Mouse (Mus musculus): ENCODE results near the gene Adora2a.
"Not testable (repeated sequence)": the region's sequence is repeated elsewhere in the genome, so short reads cannot be mapped to it uniquely, and the experiment has no call there.

Adora2a gene

DNA sequence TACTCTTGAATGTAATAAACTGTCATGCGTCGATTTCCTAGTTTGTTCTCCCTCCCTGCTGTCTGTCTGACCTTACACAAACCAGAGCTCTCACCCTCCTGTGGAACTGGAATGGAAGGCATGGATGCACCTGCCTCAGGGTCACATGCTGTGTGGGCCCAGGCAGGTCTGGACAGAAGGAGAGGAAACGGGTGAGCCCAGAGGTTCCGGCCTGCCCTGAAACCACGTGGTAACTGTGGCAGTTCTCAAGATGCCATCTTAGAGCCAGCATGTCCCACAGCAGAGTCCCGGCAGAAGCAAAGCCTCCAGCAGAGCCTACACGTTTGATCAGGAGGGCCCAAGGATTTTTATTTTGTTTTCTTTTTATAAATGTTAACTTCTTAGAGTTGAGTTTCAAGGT is 4.3 kb upstream of the Adora2a start:
- DNase-seq (ENCODE audit: low read depth, low spot score): no peak

DNA sequence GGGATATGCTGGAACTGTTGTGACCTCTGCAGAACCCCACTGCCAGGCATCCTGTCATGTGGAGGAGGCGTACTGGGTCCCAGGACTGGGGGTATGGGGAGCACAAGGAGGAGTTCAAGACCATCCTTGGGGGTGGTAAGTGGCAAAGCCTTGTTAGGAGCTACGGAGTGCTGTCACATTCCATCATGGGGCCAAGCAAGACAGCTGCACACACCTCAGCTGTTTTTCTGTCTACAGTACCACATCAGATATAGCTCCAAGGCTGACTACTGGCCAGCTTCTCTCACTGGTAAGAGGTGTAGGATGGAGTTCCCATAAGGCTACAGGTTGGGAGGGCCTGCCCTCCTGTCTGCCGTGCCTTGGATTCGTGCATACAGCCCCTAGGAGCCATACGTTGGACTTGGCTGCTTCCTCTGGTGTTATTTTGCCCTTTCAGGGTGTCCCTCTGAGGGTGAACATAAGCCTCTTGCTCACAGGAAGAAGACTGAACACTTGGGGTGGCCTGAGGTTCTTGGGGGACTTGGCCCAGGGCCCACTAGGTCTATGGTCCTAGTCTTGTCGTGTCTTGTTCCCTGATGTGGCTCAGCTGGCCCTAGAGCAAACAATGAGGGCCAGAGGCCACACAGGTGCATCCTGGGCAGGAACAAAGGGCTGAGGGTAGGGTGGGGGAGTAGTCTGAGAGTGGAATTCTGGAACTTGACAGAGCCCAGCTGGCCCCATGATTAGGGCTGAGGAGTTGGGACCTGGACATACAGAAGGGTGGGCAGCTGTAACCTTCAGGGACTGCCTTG is 2.3 kb upstream of the Adora2a start:
- DNase-seq (ENCODE audit: low read depth, low spot score): no peak

DNA sequence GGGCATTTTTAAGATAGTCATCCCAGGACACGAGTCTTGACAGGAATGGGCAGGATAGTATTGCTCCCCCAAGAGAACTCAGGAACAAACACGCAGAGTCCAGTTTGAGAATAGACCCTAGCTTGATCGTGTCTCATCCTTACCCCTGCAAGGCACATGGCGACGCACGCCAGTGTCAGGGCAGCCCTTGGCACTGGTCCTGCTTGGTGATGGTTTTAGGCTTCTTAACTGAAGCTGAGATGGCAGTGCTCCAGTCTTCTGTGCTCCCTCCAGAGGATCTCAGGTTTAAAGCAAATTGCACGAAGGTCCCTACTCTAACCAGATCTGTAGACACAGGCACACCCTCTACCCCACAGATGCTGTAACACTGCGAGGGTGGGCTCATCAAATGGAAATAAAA is 921 bp upstream of the Adora2a start:
- no peak for DNase-seq (ENCODE audit: low read depth, low spot score)

DNA sequence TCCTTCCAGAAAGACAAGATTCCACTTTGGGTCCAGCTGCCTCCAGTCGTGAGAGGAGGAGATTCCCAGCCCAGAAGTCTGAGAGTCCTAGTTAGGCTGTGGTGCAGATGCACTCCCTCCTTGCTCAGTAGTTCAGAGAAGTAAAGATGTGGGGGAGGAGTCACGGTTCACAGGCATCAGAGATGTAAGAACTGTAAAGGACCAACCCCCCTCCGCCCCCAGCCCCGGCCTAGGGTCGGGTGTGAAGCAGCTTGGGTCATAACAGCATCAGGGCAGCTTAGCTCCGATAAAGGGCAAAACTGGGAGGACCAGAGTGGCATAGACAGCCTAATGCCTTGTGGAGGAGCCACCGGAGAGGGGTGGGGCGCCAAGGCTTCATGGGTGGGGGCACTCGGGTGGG is 205 bp upstream of the Adora2a start:
- no peak for DNase-seq (ENCODE audit: low read depth, low spot score)

DNA sequence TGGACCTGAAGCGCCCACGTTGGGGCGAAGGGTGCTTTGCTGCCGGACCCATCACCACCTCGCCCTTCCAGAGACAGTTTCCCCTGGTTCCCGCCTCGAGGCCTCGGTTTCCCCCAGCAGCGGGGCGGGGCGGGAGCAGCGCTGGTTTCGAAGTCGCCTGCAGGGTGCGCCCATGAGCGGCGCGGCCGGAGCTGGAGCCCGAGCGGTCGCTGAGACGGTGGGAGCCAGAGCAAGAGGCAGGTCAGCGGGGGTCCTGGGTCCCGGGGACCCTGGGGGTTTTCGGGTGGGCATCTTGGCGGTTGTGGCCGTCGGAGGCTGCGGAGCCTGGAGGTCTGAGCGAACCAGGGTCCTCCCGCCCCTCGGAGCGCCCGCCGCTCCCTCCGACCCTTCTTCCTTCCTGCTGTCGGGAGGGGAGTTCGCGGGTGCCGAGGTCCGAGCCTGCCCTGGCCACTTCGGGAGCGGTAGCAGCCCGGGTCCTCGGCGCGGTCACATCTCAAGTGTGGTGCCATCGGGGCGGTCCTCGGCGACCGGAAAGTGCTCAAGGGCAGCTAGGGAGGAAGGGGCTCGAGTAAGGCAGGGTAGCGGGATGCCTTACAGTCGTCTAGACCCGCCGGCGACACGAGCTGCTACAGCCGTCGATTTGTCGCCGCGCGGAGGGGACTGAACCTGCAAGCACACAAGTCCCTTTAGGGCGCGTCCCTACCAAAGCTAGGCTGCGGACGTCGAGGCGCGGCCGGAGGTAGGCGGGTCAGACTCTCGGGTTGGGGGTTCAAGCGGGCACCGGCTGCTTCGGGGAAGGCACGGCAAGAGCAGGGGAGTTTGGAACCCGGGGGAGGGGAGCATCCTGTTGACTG is 458 bp downstream of the Adora2a start:
- no peak for DNase-seq (ENCODE audit: low read depth, low spot score)

DNA sequence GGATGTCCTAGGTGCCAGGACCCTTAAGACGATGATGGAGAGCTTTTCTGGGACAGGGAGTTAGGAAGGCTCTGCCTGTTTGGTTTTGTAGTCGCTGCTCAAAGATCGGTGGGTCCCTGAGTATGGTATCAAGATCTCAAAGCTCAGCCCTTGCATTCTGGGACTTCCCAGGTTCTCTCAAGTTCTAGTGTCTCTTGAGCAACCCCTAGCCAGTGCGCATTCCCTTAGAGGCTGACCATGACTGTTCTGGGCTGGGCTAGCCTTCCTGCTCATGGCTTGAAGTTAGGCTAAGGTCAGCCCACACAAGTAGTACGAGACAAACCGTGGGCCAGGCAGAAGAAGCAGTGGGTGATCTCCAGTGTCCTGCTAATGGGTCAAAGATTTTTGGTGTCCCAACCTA is 1.5 kb downstream of the Adora2a start:
- DNase-seq (ENCODE audit: low read depth, low spot score): no peak

DNA sequence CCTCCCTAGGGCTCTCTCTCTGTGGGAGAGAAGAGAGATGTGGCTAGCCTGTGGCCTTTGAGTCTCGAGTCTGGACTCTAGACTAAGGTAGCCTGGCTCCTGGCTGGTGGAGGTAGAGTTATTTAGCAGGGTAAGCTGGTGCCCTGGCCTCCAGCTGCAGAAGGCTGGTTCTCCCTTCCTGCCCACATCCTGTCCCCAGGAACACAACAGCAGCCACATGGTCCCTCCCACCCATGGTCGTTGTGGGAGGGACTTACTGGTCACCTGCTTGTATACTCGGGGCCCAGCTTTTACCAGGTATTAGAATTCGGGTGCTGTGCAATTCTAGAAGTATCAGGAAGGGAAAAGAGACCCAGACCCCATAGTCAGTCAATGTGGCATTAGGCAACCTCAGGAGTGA is 3.6 kb downstream of the Adora2a start:
- no peak for DNase-seq (ENCODE audit: low read depth, low spot score)

DNA sequence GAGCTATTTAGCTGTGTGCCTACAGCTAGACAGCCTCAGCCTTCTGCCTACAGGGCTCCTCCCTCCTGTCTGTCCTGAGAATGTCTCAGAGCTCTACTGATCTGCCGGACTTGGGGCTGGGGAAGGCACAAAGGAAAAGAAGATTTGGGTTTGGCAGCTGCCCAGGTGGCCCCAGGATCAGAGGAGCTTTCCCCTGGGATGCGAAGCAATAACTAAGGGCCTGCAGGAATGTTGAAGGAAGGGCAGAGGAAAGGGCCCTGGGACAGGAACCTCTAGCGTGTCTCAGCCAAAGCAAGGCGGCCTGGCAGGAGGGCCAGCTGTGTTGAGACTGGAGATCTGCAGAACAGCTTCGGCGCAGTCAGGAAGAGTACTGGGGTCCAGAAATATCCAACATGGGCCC is 6.3 kb downstream of the Adora2a start:
- no peak for DNase-seq (ENCODE audit: low read depth, low spot score)

DNA sequence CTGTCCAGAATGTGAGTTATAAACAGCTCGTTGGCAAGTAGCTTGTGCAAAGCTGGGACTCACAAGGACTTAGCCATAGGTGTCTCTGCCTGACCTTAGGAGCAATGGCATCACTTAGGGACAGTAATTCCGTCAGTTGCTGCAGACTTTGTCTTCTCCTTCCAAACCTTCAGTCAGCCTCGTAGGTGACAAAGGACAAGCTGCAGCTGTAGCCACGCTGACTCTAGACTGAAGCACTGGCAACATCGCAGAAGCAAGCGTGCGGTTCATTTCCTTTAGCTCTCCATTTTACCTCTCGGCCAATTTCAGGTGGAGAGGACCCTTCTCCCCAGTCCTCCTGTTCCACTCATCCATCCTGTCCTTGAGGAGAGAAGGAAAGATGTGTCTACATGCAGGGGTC is 7.3 kb downstream of the Adora2a start:
- DNase-seq (ENCODE audit: low read depth, low spot score): no peak

DNA sequence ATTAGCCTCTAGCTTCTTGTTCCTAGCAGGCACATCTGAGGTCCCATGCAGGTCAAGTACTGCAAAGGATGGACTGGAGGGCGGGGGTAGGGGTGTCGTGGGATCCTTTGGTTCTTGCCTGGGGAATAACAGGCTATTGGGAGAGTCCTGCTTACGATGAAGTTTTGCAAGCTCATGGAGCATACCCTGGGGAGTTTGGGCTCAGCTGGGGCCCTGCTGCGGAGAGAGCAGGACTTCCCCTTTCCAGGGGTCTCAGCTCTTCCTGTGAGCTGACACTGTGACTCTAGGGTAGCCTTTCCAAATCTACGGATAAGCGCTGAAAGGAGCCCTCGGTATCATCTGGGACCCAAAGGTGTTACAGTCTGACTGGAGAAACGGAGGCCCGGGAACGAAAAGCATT is 7.7 kb downstream of the Adora2a start:
- no peak for DNase-seq (ENCODE audit: low read depth, low spot score)

DNA sequence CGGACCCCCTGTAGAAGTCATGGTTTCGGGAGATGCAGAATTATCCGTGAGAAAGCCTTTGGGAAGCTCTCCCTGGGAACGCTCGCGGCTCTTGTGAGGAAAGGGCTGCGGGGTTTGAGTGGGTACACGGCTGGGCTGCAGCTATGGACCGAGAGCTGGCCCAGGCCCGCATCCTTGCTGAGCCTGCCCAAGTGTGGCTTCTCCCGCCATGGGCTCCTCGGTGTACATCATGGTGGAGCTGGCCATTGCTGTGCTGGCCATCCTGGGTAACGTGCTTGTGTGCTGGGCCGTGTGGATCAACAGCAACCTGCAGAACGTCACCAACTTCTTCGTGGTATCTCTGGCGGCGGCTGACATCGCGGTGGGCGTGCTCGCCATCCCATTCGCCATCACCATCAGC is 9.1 kb downstream of the Adora2a start:
- no peak for DNase-seq (ENCODE audit: low read depth, low spot score)

DNA sequence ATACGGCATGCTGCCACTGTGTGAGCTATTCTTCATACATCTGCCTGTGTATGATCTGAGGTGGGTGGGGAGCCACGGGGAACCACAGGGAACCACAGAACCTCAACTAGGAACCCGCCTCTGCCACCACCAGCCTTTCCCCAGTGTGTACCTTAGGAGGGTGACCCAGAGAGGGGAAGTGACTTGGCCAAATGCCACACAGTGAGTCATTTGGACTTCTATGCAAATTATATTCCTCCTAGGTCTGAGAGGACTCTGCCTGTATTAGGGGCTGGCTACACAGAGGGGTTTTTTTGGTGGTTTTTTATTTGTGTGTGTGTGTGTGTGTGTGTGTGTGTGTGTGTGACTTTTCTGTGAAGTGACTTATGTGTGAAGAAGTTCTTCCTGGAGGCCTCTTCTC is 9.9 kb downstream of the Adora2a start:
- DNase-seq (ENCODE audit: low read depth, low spot score): no peak

DNA sequence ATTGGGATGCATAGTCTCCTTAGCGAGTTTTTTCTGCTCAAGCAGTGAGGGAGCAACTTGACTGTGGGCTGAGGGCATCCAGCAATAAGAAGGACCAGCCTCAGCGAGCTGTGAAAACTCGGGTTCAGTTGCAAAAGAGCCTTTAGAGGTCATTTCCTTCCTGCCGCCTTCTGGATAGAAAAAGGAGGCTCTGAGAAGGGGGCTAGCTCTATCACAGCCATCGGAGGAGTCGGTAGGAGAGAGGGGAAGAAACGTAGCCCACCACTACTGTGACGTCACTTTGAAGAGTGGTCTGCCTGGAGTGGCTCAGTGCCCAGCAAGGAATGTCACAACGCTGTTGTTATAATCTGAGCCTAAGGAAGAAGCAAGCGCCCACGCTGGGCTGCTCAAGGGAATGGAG is 10.4 kb downstream of the Adora2a start:
- DNase-seq (ENCODE audit: low read depth, low spot score): no peak

DNA sequence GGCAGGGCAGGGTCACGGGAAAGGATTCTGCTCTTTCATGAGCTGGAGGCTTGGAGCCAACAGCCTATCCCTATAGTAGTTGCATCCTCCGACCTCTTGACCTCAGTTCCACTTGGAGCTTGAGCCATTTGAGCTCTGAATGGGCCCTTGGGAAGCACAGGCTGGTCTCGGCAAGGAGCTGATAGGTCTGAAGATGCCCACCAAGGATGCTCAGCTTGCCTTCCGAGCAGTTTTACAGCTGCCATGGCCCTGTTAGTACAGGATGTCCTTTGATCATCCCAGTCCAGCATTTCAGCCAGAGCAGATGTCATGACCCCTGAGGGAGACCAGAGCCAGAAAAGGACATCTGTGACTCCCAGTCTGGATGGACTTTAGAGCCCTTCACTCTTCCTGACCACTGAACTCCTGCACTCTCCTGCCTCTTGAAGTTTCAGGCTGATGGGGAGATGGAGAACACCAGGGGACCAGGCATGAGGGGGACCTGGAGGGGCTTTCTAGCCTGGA is 11.6 kb downstream of the Adora2a start:
- no peak for DNase-seq (ENCODE audit: low read depth, low spot score)

DNA sequence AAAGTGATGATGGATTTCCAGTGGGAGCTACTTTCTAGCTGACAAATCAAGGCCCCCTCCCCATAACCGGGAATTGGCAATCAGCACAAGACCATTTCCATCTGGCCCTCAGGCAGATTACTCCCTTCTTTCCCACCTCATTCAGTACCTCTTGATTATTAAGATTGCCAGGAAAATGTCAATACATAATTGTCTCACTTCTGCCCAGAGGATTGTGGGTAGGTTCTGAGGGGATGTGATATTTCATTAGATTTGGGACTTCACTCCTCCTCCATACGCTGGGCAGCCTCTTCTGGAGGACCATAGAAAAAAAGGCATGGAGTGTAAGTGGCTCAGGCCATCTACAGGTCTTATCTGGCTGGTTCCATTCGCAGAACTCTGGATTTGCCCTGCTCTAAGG is 15.6 kb downstream of the Adora2a start:
- no peak for DNase-seq (ENCODE audit: low read depth, low spot score)

DNA sequence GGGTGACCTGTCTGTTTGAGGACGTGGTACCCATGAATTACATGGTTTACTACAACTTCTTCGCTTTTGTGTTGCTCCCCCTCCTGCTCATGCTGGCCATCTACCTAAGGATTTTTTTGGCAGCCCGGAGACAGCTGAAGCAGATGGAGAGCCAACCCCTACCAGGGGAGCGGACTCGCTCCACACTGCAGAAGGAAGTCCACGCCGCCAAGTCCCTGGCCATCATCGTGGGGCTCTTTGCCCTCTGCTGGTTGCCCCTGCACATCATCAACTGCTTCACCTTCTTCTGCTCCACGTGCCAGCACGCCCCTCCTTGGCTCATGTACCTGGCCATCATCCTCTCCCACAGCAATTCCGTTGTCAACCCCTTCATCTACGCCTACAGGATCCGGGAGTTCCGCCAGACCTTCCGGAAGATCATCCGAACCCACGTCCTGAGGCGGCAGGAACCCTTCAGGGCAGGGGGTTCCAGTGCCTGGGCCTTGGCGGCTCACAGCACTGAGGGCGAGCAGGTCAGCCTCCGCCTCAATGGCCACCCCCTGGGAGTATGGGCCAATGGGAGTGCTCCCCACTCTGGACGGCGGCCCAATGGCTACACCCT is 16.6 kb downstream of the Adora2a start:
- no peak for DNase-seq (ENCODE audit: low read depth, low spot score)

DNA sequence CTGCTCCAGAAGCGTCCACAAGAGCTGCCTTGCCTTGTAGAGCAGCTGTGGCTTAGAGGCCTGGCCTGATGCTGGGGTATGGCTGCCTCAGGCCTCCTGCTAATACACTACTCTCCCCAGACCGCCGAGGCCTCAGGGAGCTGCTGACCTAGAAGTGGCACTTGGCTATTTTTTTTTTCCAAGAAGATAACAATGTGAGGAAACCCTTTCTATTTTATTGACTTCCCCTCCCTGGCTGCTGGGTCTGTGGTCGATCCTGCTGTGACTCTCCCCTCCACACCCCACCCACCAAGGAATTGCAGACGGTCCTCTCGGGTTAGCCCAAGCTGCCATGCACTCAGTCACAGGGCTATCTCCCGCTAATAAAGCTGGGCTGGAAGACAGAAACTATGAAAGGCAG is 17.5 kb downstream of the Adora2a start:
- no peak for DNase-seq (ENCODE audit: low read depth, low spot score)

DNA sequence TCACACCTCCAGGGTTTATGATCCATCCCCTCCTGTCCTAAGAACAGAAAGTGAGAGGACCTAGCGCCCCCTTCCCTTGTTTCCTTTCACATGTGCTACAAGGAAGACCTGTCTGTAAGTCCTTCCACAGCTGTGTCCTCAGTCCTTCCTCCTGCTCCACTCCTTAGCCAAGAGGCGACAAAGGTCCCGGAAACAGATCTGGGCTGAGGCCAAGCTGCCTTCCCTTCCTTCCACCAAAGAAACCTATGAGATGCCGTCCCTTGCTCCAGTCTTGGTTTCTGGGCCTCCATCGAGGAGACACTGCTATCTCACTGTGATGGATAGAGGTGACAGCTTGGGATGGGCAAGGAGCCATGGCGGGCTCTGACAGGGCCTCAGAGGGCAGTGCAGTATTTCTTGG is 18.4 kb downstream of the Adora2a start:
- DNase-seq (ENCODE audit: low read depth, low spot score): no peak

DNA sequence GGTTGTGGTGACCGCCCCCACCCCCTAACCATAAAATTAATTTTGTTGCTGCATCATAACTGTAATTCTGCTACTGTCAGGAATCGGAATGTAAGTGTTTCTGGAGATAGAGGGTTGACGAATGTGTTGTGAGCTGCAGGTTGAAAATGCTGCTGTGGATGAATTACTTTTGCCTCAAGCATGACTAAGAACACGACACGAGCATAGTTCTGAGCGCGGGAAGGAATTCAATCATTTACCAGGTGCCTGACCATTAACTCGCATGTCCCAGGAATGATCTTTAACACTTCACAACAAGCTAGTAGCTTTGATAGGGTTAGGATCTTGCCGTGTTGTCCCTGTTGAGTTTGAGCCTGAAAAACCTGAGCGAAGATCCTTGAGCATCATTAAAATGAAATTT is 20.6 kb downstream of the Adora2a start:
- DNase-seq (ENCODE audit: low read depth, low spot score): no peak

DNA sequence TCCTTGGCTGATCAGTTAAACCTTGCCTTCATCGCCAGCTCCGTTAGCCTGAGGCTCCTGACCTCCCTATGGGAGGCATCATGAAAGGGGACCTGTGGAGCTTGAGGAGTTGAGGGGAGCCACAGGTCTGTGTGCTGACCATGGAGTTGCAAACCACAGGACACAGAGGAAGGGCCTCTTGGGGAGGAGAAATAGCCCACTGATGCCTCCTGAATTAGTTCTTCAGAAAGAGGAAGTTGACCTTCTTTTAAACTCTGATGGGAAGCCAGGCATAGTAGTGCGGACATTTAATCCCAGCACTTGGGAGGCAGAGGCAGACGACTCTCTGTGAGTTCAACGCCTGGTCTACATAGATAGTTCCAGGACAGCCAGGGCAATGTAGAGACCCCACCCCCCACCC is 22.2 kb downstream of the Adora2a start:
- no peak for DNase-seq (ENCODE audit: low read depth, low spot score)

DNA sequence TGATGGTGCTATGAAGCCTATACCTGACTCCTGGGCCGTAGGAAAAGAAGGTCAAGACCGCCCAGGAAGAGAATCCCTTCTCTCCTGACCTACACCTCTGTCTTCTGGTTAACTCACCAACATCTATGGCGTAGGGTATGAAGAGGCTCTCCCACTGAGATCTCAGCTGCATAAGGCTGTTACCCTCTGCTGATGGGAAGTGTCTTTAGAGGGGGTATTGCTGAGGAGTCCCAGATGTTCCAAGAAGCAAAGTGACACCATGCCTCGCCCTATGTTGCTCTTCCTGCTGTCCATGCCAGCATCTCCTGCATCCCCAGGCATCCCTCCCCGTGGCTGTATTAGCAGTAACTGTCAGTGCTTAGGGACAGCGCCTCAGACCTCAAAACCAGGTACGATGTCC is 22.7 kb downstream of the Adora2a start:
- DNase-seq (ENCODE audit: low read depth, low spot score): no peak

DNA sequence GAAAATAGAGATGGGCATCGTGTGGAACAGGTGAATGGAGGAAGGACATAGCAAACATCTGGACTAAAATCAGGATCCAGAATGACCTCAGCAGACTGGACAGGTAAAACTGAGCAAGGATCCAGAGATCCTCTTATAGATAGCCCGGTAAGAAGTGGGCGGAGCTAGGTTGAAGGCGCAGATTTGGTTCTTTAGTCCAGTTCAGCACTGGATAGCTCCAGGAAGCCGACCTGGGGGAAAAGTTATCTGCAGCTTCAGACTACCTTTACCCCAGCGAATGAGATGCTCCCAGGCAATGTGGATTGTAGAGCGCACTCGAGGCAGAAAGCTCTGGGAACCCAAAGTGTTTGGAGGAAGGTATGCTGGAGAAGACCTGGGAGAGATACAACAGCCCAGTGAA is 25.3 kb downstream of the Adora2a start:
- no peak for DNase-seq (ENCODE audit: low read depth, low spot score)

DNA sequence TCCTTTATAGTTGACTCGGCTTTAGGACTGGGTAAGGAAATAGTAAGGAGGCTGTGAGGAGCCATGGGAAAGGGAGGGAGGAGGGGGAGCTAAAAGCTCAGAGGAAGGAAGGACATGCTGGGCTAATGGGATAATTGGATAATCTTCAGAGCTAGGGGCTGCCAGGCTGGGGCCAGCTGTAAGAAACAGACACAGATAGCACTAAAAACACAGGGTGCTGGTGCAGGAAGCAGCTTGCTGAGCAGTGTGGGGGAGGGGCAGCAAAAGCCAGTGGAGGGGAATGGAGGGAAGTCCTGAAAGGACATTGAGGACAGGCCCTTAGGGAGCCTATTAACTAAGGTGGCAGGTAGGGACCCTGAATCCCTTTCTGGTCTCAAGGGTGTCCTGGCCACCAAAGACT is 27.9 kb downstream of the Adora2a start:
- not testable (repeated sequence) for DNase-seq (ENCODE audit: low read depth, low spot score)

Measured in embryo, embryonic 11.5 days (tissue).